Mouse (Mus musculus): ENCODE data around the gene Kiss1.

The Kiss1 gene

GRCm38 (mm10) chr1:133362103-133362502 lies 40.4 kb downstream of the Kiss1 start:
- no peak for DNase-seq (ENCODE audit: low spot score)

GRCm38 (mm10) chr1:133363276-133364021 lies 41.8 kb downstream of the Kiss1 start, which contains the start of gene Etnk2:
Gene Etnk2, plus strand, starts transcription at chr1:133363572.
- peak; percentile 68 for DNase-seq (ENCODE audit: low spot score)

GRCm38 (mm10) chr1:133364022-133364630 lies 42.5 kb downstream of the Kiss1 start:
- no peak for DNase-seq (ENCODE audit: low spot score)

- no peak for DNase-seq (ENCODE audit: low spot score)
Observed at GRCm38 (mm10) chr1:133364890-133365289, 43.2 kb downstream of the Kiss1 start.

- DNase-seq (ENCODE audit: low spot score) = no peak
Observed at GRCm38 (mm10) chr1:133366951-133367605, 45.4 kb downstream of the Kiss1 start.

- DNase-seq (ENCODE audit: low spot score) = no peak
Observed at GRCm38 (mm10) chr1:133367606-133368488, 46.2 kb downstream of the Kiss1 start.

- no peak for DNase-seq (ENCODE audit: low spot score)
Observed at GRCm38 (mm10) chr1:133368644-133369043, 47.0 kb downstream of the Kiss1 start.

- DNase-seq (ENCODE audit: low spot score) = no peak
Observed at GRCm38 (mm10) chr1:133370352-133370751, 48.7 kb downstream of the Kiss1 start.

GRCm38 (mm10) chr1:133371431-133371830 lies 49.8 kb downstream of the Kiss1 start:
- DNase-seq (ENCODE audit: low spot score) = no peak

GRCm38 (mm10) chr1:133372113-133372512 lies 50.4 kb downstream of the Kiss1 start:
- no peak for DNase-seq (ENCODE audit: low spot score)

GRCm38 (mm10) chr1:133375696-133376346 lies 54.1 kb downstream of the Kiss1 start:
- DNase-seq (ENCODE audit: low spot score) = no peak

GRCm38 (mm10) chr1:133377547-133377946 lies 55.9 kb downstream of the Kiss1 start:
- DNase-seq (ENCODE audit: low spot score) = no peak

Measured in urinary bladder, postnatal 25 days (tissue).